Mouse (Mus musculus) layer of hippocampus, adult 18-20 months (tissue): ENCODE measurements around the gene 1600002K03Rik. TPM values are rescaled to one million over a fixed set of nuclear protein-coding genes. Genes with fewer than 3 reads are reported as not detected.
"Not testable (repeated sequence)": the region's sequence is repeated elsewhere in the genome, so short reads cannot be mapped to it uniquely, and the experiment has no call there.

Experiments
- DNase-seq, 2 experiments: peaks; one replicate each; pipeline ENCODE4 v3.0.0; 2022; ENCODE audit warnings: low spot score in 2 of 2
- total RNA-seq, 2 experiments: library from RNA; stranded (reverse); gene quantifications; 2 replicates each; pipeline ENCODE4 v1.2.3; 2021

The 1600002K03Rik gene
- total RNA-seq, 2 experiments from 2014 or later = 6.4 to 6.5 TPM

DNA sequence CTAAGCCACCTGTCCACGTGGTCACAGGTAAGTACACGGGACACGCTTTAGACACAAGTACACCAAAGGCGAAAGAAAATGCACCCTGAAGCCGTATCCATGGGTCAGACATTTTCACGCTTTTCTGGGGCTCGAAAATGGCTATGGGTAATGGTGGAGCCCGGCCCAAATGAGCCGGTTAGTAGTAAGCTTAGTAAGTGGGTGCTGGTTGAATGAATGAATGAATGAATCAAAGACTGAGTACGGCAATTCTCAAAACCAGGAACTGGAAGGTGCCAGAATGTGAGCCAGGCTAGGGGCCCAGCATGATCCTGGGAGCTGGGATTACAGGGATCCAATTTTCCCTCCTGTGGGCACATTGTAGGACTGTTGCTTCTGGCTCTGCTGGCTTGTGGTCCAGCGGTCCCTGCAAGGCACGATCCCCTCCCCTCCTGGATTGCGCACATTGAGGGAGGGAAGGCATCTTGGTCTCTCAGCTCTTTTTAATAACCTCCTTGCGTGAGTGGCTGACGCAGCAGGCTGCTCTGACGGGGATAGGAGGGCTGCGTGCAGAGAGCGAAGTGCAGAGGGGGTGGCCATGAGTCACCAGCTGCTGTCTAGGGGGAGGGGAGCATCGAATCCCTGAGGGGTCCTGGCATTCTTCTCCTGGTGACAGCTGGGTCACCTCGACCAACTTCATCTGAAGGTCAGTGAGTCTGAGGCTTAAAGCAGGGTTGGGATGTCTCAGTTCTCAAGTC is 7.2 kb upstream of the 1600002K03Rik start, which contains the start of gene Cirbp:
Gene Cirbp, plus strand, starts transcription at position 594 of the 737 bp plus-strand sequence.
- DNase-seq = no peak

GRCm38 (mm10) chr10:80166136-80166535 is 6.6 kb upstream of the 1600002K03Rik start:
- DNase-seq = not testable (repeated sequence)

- peak; percentile 97 to 99 for DNase-seq
Observed at GRCm38 (mm10) chr10:80167460-80168037, 5.2 kb upstream of the 1600002K03Rik start.

- peak; percentile 91 to 94 for DNase-seq
Observed at GRCm38 (mm10) chr10:80168038-80168661, 4.6 kb upstream of the 1600002K03Rik start.

DNA sequence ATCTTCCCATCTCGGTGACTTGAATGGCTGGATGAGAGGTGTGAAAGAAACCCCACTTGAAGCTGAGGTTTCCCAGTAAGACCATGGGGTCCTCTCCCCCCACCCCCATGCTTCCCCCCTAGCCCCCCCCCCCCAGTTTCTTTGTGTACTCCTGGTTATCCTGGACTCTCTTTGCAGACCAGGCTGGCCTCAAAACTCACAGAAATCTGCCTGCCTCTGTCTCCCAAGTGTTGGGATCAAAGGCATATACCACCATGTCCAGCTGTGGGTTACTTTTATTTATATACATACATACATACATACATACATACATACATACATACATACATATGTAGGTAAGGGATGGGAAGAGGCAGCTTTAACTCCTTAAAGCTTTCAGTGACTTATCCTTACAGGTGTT is 3.7 kb upstream of the 1600002K03Rik start:
- DNase-seq = no peak

- peak in 1 of 2 experiments; percentile 4 for DNase-seq
Observed at GRCm38 (mm10) chr10:80169651-80170050, 3.1 kb upstream of the 1600002K03Rik start.

DNA sequence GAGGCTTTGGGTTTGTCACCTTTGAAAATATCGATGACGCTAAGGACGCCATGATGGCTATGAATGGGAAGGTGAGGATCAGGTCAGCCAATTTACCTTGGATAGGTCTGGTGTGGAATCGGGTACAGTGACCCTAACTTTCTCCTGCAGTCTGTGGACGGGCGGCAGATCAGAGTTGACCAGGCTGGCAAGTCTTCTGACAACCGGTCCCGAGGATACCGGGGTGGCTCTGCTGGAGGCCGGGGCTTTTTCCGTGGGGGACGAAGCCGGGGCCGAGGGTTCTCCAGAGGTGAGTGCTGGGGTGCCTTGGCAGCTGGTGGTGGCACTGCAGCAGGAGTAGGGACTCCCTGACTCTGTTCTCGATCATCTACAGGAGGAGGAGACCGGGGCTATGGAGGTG is 2.7 kb upstream of the 1600002K03Rik start:
- peak in 1 of 2 experiments; percentile 10 for DNase-seq

- peak in 1 of 2 experiments; percentile 17 for DNase-seq
Observed at GRCm38 (mm10) chr10:80170601-80171021, 2.1 kb upstream of the 1600002K03Rik start.

DNA sequence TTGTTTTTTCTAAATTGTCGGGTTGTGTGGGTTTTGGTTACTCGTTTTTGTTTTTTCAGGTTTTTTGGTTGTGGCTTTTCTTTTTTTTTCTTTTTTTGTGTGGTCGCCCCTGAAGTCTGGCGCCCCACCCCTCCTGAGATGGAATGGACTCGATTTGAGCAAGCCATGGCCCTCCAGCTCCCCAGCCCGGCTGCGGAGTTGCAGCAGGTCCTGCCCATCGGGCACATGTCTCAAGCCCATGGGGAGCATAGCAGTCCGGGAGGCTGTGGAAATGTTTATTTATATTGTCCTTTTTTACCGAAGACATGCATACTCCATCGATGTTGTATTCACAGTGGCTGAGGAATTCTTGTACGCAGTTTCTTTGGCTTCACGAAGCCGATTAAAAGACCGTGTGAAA is 1.5 kb upstream of the 1600002K03Rik start:
- no peak for DNase-seq

DNA sequence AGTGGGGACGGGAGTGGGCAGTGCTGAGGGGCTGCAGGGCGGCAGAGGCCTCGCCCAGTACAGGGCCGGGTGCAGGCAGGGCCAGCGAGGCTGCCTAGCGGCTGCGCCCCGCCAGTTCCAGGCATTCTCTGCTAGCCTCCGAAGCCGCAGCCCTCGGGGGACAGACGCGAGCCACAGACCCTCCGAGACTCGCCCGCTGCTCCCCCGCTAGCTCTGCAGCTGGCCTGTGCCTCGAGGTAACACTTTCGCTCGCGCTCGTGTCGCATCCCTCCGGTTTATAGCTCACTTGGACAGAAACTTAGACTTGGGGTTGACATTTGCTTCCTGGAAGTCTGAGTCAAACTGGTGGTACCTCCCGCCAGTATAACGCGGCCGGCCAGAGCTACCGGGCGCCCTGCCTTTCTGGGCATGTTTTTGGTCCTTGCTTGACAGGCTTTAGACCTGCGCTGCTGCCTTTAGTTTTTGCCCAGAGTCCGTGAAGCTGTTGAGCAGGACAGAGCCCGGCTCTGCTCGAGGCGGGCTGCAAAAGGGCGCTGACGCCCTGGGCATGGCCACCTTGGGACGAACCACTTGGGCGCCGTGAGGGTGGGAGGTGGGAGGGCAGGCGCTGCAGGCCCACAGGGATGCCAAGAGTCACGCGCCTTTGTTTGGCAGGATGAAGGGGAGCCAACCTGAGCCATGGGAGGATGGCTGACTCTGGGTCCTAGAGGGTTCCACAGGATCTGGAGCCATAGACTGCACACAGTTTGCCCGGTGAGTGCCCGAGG is 801 bp upstream of the 1600002K03Rik start:
- peak in 1 of 2 experiments; percentile 33 for DNase-seq

DNA sequence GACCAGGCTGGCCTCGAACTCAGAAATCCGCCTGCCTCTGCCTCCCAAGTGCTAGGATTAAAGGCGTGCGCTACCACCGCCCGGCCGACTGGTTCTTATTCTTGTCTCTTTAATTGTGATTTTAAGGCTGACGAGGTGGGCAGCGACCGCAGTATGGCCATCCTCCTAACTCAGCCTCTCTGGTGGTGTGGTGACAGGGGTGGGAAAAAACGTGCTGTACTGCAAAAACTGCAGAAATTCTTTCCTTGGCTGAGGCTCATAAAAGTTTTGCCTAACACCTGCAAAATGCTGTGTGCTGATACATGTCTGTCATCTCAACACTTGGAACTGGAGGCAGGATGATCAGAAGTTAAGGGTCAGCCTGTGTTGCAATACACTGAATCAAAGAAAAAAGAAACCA is 614 bp downstream of the 1600002K03Rik start:
- DNase-seq = no peak

DNA sequence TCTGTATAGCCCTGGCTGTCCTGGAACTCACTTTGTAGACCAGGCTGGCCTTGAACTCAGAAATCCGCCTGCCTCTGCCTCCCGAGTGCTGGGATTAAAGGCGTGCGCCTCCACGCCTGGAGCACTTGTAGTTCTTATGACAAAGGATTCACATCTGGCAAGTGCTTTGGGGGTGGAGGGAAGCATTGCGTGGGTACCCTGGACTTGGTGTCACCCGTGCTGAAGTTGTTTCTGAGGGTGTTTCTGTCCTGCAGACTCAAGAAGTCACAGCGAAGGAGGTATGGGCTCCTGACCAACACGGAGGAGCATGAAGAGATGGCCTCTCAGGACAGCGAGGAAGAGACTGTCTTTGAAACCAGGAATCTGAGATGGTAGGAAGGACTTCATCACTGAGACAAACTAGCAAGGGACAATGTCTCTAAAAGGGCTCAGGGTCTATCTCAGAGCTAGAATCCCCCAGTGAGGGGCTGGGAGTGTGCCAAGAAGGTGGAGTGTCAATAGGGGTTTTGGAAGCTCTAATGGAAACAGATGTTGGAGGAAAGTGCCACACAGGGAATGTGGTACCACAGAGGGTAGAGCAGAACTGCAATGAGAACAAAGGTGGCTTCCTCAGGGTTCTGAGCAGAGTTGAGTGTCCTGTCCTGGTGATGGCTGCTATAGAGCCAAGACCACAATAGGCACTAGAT is 1.4 kb downstream of the 1600002K03Rik start:
- DNase-seq = peak in 1 of 2 experiments; percentile 7

DNA sequence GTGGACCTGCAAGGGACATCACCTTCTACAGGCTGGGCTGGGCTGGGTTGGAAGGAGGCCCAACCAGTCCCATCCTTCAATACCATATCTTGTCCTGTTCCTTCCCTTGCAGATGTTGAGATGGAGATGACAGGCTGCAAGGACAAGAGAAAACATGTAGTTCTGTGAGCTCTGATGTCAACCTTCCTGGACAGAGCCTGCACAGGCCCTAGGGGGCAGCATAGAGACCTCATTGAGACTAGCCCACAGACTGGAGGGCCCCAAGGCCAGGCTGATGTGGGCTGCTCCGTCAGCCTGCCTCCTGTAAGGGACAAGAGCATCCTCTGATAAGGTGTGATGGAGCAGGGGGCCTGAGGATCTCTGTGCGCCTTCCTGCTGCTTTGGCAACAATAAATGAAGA is 2.0 kb downstream of the 1600002K03Rik start:
- peak in 1 of 2 experiments; percentile 24 for DNase-seq

- peak in 1 of 2 experiments; percentile 72 for DNase-seq
Observed at GRCm38 (mm10) chr10:80175536-80176269, 3.0 kb downstream of the 1600002K03Rik start.

GRCm38 (mm10) chr10:80176270-80176834 is 3.6 kb downstream of the 1600002K03Rik start:
- DNase-seq = no peak

DNA sequence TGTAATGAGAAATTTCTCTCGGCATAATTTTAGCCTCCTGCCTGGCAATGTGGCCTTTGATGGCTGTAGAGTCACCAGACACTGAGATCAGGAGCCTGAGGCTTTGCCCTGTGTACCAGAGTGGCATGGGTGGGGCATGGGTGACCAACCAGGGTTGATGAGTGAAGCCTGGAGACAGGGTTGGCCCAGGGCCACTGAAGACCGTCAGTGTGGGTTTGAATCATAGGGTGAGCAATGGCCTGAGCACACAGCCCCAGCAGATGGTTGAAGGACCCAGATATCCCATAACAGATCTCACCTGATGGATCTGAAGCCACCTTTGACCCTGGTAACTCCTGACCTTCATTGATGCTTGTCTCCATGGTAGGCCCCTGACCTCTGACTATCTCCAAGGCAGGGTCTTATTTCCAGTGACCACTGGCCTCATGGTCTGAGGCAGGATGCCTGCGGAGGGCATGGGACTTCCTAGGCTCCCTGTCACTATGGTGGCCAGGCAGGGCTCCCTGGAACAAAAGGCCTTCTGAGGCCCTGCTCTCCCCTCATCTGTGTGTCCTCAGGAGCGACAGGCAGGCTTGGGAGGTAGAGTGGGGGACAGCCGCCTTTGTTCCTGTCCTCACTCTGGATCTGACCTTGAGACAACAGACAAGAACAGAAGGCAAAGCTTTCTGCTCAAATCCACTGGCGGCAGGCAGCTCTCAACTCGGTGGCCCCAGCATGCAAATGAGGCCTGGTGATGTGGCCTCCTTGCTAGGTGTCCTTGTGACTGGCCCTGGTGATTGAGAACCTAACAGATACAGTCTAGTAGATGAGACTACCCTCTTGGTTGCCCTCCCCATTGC is 4.9 kb downstream of the 1600002K03Rik start:
- no peak for DNase-seq

DNA sequence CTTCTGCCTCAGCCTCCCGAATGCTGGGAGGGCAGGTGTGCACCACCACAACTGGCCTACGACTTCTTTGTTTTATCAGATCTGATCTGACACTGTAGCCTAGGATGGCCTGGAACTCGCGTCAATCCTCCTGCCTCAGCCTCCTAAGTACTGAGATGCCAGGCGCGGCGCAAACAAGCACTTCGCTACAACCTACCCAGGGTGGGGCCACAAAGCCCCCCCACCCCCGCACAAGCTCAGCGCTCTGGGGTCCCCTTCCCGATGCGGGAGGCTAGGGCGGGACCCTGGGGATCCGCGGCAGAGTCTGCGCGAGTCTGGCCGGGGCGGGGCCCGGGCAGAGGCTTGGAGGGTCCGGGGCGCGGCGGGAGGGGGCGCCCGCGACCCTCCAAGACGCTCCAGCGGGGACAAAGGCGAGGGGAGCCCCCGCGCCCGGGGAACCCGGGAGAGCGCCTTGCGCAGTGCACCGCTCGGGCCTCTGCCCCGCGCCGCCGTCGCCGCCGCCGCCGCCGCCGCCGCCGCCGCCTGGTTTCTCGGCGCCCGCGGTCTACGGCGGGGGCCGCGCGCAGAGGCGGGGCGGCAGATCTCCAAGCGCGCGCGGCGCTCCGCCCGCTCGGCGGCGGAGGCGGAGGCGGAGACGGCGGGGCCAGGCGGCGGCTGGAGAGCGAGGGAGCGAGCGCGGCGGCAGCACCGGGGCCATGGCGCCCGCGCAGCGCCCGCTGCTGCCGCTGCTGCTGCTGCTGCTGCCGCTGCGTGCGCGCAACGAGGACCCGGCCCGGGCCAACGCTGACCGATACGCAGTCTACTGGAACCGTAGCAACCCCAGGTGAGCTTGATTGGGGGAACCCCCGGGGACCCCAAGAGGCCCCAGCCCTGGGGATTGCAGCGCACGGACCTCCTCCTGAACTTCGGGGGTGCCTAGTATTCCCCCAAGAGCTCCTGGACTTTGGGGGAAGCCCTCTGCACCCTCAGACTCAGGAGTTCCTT is 6.6 kb downstream of the 1600002K03Rik start, which contains the start of gene Efna2:
Gene Efna2, plus strand, starts transcription at position 415 of the 984 bp plus-strand sequence.
- DNase-seq = peak in 1 of 2 experiments; percentile 56
